Mouse (Mus musculus): ENCODE results near the gene Esp15.
"Not testable (repeated sequence)": the region's sequence is repeated elsewhere in the genome, so short reads cannot be mapped to it uniquely, and the experiment has no call there.

Gene Esp15

DNA sequence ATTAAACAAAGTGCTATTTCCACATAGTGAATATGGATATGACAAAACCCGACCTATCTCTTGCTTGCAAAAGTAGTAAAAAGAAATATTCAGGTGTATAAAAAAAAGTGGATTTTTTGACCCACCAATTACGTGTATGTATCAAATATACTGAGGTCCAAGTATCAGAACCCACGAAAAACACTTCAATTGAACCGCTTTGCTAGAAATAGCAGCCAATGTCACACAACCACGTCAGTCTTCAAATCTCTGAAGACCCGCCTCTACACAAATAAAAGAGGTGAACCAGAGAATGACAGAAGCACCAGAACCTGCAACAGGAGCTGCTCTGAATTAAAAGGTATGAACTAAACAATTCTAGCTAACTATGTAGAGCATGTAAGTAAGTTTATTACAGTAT, at the start of gene Esp15:
Gene Esp15 (plus strand): TSS at position 301 of the 400 bp plus-strand sequence.
- not testable (repeated sequence) for DNase-seq

GRCm38 (mm10) chr17:39591550-39591949, 49.2 kb upstream of the Esp15 start:
- DNase-seq: no peak
